Mouse (Mus musculus) liver, adult 2 months (tissue): ENCODE data around the gene Mbnl2.

ENCODE experiments used
- CTCF ChIP-seq: fragments of 200-500 bp; IDR thresholded peaks from 2 replicates; pipeline ENCODE4 v1.5.1; 2011; ENCODE audit warnings: low read depth, low read length, control low read depth
- POLR2A ChIP-seq: fragments of 200-500 bp; IDR thresholded peaks from 2 replicates; pipeline ENCODE4 v1.6.1; 2011; ENCODE audit warnings: low read length, control low read depth; ENCODE audit not compliant: insufficient read depth; ENCODE audit errors: extremely low read depth

GRCm38 (mm10) chr14:120294480-120294879, 19.0 kb downstream of the Mbnl2 start:
- TF ChIP-seq CTCF (no peak), POLR2A (no peak)
